Mouse (Mus musculus) cerebellum, adult 2 months (tissue): ENCODE data around the gene Asl.

ENCODE experiments used
- CTCF ChIP-seq: fragments of 200-500 bp; IDR thresholded peaks from 2 replicates; pipeline ENCODE4 v1.5.1; 2011; ENCODE audit warnings: low read depth, mild to moderate bottlenecking, control low read depth, low read length, moderate library complexity, borderline replicate concordance; ENCODE audit not compliant: insufficient read depth
- POLR2A ChIP-seq: fragments of 200-500 bp; IDR thresholded peaks from 2 replicates; pipeline ENCODE4 v1.6.1; 2011; ENCODE audit warnings: low read length, control low read depth, borderline replicate concordance; ENCODE audit not compliant: insufficient read depth

DNA sequence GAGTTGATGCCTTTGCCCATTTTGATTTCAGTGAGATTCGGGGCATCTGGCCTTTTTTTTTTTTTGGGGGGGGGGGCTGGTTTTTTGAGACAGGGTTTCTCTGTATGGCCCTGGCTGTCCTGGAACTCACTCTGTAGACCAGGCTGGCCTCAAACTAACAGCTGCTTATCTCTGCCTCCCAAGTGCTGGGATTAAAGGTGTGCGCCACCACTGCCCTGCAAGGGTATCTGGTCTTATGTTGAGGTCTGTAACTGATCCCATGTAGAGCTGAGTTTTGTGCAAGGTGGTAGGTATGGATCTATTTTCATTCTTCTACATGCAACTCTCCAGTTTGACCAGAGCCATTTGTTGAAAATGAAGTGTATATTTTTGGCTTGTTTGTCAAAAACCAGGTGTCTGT, 27.3 kb upstream of the Asl start:
- no peak for TF ChIP-seq POLR2A
- no peak for TF ChIP-seq CTCF
